Mouse (Mus musculus) stomach, postnatal 0 days (tissue): Measurements from ENCODE around the gene Ssbp2.

Source experiments
- CTCF ChIP-seq: IDR thresholded peaks from 2 replicates; pipeline ENCODE4 v1.5.1; 2016; ENCODE audit warnings: antibody characterized with exemption, low read depth, mild to moderate bottlenecking, moderate library complexity
- EP300 ChIP-seq: optimal IDR thresholded peaks from 2 replicates; pipeline ENCODE3; 2016; ENCODE audit warnings: antibody characterized with exemption

GRCm38 (mm10) chr13:91416698-91417097 is 43.4 kb upstream of the Ssbp2 start:
- no peak for TF ChIP-seq CTCF
- TF ChIP-seq EP300, result no peak
